Mouse (Mus musculus) common myeloid progenitor, adult 5-6 weeks (primary cell): ENCODE data around the gene Adh7. TPM values are rescaled to one million over a fixed set of nuclear protein-coding genes. Genes with fewer than 3 reads are reported as not detected.

ENCODE experiments used
- ATAC-seq: replicated peaks from 2 replicates; pipeline ENCODE4 v1.8.0; 2016; ENCODE audit warnings: low read depth, mild to moderate bottlenecking, moderate TSS enrichment, inconsistent platforms; ENCODE audit not compliant: poor library complexity, severe bottlenecking
- total RNA-seq: library from RNA; stranded (forward); fragments of 200-1000, 187-1606 nt; gene quantifications from 2 replicates; pipeline ENCODE4 v1.2.3, GENCODE M21; 2017

The Adh7 gene
- total RNA-seq, 1 experiment from 2014 or later: not detected

- no peak for ATAC-seq
These were observed 5.0 kb downstream of the Adh7 start for GRCm38 (mm10) chr3:138222511-138222910.

DNA sequence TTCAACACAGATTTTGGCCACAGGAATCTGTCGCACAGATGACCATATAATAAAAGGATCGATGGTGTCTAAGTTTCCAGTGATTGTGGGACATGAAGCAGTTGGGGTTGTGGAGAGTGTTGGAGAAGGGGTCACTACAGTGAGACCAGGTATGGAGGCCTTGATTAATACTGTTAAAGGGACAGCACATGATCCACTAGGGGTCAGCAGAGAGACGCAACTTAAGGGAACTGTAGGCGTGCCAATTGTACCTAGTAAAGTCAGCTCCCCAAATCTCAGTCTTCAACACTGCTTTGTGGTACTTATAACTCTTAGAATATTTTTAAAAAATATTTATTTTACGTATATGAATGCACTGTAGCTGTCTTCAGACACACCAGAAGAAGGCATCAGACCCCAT is 5.4 kb downstream of the Adh7 start:
- peak; percentile 96 for ATAC-seq

DNA sequence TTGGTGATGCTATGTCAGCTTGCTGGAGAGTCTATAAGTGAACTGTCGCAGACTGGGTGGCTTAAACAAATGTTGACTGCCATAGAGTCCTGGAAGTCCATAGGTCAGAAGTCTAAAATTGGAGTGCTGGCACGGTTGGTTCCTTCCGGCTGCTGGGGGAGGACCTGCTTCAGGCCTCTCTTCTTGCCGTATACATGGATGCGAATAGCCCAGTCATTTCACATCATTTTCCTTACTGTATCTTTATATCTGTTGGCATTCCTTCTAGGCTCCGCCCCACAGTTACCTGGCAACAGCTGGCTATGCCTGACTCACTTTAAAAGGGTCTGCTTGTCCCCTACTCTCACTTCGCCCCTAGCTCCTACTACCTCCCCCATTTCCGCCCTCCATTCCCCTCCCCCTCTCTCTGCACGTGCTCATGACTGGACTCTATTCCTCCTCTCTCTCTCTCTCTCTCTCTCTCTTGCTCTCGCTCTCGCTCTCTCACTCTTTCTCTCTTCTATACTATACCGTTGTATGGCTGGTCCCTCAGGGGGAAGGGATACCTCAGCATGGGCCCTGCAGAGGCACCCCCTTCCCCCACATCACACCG is 6.9 kb downstream of the Adh7 start:
- no peak for ATAC-seq

- ATAC-seq: no peak
These were observed 7.8 kb downstream of the Adh7 start for GRCm38 (mm10) chr3:138225331-138225730.

GRCm38 (mm10) chr3:138225853-138226252 is 8.3 kb downstream of the Adh7 start:
- no peak for ATAC-seq

DNA sequence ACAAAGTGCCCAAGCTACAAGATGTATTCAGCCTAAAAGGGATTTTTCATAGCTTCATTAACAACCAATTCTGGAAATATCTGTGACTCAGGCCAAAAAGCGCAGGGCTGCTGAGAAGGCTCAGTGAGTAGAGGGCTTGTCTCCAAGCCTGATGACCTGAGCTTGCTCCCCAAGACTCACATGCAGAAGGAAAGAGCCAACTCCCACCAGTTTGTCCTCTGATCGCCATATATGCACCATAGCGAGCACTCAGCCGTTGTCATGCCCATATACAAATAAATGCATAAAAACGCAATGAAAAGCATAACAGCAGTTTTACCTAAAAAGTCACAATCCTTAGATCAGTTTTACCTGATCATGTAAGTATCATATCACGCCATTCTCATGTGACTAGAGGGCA is 8.9 kb downstream of the Adh7 start:
- no peak for ATAC-seq

DNA sequence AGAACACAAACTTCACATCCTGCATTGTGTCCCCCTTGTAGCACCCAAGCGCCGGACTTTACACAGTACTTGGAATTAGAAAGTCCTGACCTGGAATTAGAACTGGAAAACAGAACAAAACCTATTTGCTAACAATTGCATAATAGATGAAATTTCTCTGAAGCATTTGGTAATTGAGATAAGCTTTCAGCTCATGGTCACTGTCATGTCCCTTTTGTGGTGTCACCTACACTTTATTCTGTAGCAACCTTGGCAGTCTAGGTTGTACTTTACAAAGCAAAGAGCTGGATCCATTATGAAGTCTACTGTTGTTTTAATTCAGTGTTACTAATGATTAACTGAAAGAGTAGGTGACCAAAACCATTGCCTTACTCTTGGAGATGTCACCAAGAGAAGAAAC is 9.5 kb downstream of the Adh7 start:
- ATAC-seq: no peak

DNA sequence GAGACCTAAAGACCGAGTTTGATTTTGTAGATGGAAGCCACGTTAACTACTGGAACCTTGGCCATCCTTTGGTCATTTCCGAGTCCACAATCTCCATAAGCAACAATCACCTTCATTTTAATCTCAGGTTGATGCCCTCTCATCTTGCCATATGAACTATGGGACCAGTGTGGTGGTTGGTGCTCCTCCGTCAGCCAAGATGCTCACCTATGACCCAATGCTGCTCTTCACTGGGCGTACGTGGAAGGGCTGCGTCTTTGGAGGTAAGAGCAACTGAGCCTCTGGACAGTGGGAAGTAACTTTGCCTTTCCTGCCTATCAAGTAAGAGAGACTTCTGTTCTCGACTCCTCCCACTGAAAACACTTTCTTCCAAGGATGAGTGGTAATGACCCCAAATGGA is 10.2 kb downstream of the Adh7 start:
- no peak for ATAC-seq

GRCm38 (mm10) chr3:138229448-138229847 is 11.9 kb downstream of the Adh7 start:
- ATAC-seq: no peak

DNA sequence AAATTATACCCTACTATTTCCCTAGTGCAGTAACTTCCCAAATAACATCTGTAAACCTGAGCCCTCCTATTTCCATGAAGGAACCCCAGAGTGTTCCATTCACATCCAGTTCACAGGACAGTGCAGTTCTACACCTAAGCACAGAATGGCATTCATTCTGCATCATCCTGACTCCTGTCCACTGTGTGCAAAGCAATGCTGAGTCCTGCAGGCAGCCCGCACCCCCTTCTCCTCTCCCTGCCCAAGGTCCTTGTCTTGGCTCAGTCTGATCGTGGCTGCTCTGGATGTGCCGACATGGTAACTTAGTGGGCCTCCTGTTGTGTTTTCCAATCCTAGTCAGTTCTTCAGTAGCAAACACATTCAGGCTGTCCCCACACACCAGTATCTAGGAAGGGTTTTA is 12.7 kb downstream of the Adh7 start:
- no peak for ATAC-seq

GRCm38 (mm10) chr3:138231531-138231930 is 14.0 kb downstream of the Adh7 start:
- ATAC-seq: no peak

DNA sequence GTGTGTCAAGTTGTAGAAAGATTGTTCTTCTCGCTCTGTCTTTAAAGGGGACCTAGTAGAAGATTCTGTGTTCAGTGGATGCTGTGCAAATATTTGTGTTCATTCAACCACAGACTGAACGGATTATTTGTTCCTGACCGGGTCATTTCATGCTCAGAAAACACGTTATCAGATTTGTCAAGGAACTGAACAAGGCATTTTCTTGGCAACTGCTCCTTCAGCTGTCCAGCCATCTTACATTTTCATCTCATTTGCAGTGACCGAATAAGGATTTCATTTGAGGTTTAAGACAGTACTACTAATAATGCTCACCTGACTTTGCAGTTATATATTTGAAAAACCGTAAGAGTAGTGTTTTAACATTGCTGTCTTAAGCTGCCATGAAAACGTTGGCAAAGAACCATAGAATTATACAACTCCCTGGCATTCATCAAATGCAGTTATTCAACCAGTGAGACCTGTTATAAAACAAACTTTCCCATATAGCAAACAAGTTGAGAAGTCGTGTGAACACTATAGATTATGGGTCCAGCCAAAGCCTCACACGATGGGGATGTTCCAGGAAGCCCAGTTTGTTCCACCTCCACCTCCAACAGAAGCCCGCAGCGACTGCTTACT is 19.1 kb downstream of the Adh7 start:
- no peak for ATAC-seq

GRCm38 (mm10) chr3:138238046-138238445 is 20.5 kb downstream of the Adh7 start:
- no peak for ATAC-seq

GRCm38 (mm10) chr3:138239461-138239860 is 21.9 kb downstream of the Adh7 start:
- no peak for ATAC-seq

DNA sequence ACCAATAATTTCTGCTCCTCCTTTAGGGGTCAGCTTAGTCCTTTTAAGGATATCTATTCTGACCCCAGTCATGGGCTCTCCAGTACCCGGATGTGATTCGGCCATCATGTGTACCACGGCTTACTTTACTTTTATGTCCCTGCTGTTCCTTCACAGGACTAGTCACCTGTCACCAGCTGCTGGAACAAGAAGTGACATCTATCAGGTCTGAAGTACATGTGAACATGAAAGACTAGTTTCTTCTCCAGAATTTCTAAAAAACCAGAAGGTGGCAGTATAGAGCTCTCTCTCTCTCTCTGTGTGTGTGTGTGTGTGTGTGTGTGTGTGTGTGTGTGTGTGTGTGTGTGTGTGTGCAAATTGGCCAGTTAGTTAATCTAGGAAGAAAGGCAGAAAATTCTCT is 22.9 kb downstream of the Adh7 start:
- ATAC-seq: no peak; the same call in 1 of the 2 replicates

GRCm38 (mm10) chr3:138240942-138241341 is 23.4 kb downstream of the Adh7 start:
- 0 out of 2 replicates have a peak, but pooled peaks have one; percentile 16 for ATAC-seq

- 0 out of 2 replicates have a peak, but pooled peaks have one; percentile 7 for ATAC-seq
These were observed 23.8 kb downstream of the Adh7 start for GRCm38 (mm10) chr3:138241371-138241770.

DNA sequence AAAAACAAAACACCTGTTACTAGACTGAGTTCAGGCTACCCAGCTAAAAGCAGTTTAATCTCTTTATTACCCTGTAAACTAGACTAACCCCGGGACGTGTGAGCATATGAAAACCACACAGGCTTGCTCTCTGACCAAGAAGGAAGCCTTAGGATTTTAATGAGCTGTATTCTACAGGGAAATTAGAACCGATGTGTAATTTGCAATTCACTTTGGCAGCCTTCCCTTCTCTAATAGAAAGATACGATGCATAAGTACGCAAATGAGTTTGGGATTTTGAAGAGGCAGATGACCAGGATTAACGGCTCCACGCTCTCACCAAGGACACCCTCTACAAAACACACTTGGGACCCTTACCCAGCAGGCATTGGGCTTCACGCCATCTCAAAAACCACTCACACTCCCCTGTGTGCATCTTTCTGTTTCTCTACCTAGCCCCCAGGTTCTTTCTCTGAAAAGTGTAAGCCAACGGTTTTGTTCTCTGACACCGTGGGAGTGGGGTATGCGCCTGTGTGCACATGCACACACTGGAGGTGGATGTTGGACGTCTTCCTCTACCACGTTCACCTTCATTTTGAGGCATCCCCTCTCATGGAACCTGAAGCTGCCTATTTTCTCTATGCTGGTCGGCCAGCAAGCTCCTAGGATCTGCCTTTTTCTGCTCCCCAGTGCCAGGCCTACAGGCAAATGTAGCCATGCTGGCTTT is 24.6 kb downstream of the Adh7 start:
- ATAC-seq: no peak

DNA sequence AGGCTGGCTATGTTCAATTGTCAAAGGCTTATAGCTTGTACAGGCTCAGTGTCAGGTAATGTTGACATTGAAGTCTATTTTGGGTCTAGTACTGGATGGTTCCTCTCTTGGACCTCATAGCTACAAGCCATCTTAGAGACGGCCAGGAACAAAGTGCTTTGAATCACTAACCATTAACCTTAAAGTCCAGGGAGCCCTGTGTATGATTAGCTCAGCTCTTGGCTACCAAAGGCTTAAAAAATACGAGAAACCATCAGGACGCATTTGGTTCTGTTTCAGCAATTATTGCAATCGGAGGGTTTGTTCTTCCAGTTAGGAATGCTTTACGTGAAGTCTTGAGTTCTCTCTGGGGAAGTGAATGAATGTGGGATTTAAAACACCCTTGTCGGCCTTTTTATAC is 25.4 kb downstream of the Adh7 start:
- no peak for ATAC-seq

GRCm38 (mm10) chr3:138244338-138244874 is 26.8 kb downstream of the Adh7 start:
- no peak for ATAC-seq

DNA sequence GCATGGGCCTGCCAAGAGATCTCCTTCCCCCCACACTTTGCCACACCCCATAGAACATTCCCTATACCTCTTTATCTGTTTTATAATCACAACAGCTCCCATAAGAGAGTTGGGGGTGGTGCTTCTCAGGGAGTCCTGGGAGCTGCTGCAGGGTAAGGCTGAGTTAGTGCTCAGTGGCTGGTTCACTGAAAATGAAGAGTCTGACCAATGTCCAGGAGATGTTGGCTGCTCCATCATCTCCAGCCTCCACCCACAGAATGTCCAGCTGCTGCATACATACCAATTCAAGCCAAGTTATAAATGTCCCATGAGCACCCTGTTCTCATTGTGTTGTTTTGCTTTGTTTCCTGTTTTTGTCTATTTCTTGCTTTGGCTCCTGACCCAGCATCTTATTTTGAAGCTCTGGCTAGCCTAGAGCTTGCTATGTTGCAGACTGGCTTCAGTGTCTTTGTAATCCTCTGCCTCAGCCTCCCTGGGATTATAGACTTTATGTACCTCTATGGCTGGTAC is 29.0 kb downstream of the Adh7 start:
- ATAC-seq: no peak
